Mouse (Mus musculus) midbrain, postnatal 0 days (tissue): Measurements from ENCODE around the gene Avpr1b. TPM values are rescaled to one million over a fixed set of nuclear protein-coding genes. Genes with fewer than 3 reads are reported as not detected.

Source experiments
- ATAC-seq: fragments of 200-750 bp; cut with Nextera tagmentation; 2 replicates; pipeline ENCODE4 v1.8.0; 2017; ENCODE audit warnings: moderate number of reproducible peaks, mild to moderate bottlenecking, moderate TSS enrichment, moderate library complexity; ENCODE audit not compliant: low FRiP score
- DNase-seq: peaks from one replicate; pipeline ENCODE4 v3.0.0-alpha.2; 2015; ENCODE audit warnings: low spot score
- H3K27ac ChIP-seq: fragments of 300-500 bp; sonication (generic); 2 replicates; pipeline ENCODE4 v1.5.1; 2014; ENCODE audit warnings: low read depth, mild to moderate bottlenecking, low read length, mixed read lengths
- H3K27me3 ChIP-seq: fragments of 300-500 bp; sonication (generic); 2 replicates; pipeline ENCODE4 v1.6.1; 2014; ENCODE audit warnings: low read length, control low read depth, mixed read lengths; ENCODE audit not compliant: insufficient read depth
- H3K36me3 ChIP-seq: fragments of 300-500 bp; sonication (generic); 2 replicates; pipeline ENCODE4 v1.6.1; 2014; ENCODE audit warnings: low read length, control low read depth, mixed read lengths; ENCODE audit not compliant: insufficient read depth
- H3K4me1 ChIP-seq: fragments of 300-500 bp; sonication (generic); 2 replicates; pipeline ENCODE4 v1.6.1; 2014; ENCODE audit warnings: mild to moderate bottlenecking, control low read depth, antibody characterized with exemption, low read length, mixed read lengths; ENCODE audit not compliant: insufficient read depth
- H3K4me2 ChIP-seq: fragments of 300-500 bp; sonication (generic); 2 replicates; pipeline ENCODE4 v1.6.1; 2014; ENCODE audit warnings: low read depth, mild to moderate bottlenecking, low read length, mixed read lengths; ENCODE audit not compliant: poor library complexity, severe bottlenecking
- H3K4me3 ChIP-seq: fragments of 300-500 bp; sonication (generic); 2 replicates; pipeline ENCODE4 v1.5.1; 2014; ENCODE audit warnings: low read depth, mild to moderate bottlenecking, low read length, moderate library complexity
- H3K9ac ChIP-seq: fragments of 300-500 bp; sonication (generic); replicated peaks from 2 replicates; pipeline ENCODE4 v1.6.1; 2014; ENCODE audit warnings: mild to moderate bottlenecking, low read length, moderate library complexity, mixed read lengths; ENCODE audit not compliant: poor library complexity, severe bottlenecking
- H3K9me3 ChIP-seq: fragments of 300-500 bp; sonication (generic); 2 replicates; pipeline ENCODE4 v1.6.1; 2016; ENCODE audit warnings: low read length, control low read depth
- CTCF ChIP-seq: IDR thresholded peaks from 2 replicates; pipeline ENCODE4 v1.5.1; 2016; ENCODE audit warnings: antibody characterized with exemption, mild to moderate bottlenecking
- WGBS: fragments of 180-500 bp; shearing (Covaris S2); extraction: QIAGEN DNeasy Blood & Tissue Kit; methylation state at CpG from one replicate; pipeline ENCODE4 v1.1.7; 2014; 5-methylcytosine and 5-hydroxymethylcytosine counted together
- polyA plus RNA-seq: library from polyadenylated mRNA; unstranded; fragments of >200 nt; fragmentation: Nextera tagmentation; extraction: Ambion mirVana; gene quantifications from 2 replicates; pipeline ENCODE4 v1.2.1, GENCODE M21; 2015
- total RNA-seq: library from RNA; depleted of rRNA; stranded (reverse); fragments of >200 nt; gene quantifications from 2 replicates; pipeline ENCODE4 v1.2.3, GENCODE M21; 2014; rRNA removed

Avpr1b gene
- total RNA-seq (not detected in 2 replicates), polyA plus RNA-seq (not detected in 2 replicates)

DNA sequence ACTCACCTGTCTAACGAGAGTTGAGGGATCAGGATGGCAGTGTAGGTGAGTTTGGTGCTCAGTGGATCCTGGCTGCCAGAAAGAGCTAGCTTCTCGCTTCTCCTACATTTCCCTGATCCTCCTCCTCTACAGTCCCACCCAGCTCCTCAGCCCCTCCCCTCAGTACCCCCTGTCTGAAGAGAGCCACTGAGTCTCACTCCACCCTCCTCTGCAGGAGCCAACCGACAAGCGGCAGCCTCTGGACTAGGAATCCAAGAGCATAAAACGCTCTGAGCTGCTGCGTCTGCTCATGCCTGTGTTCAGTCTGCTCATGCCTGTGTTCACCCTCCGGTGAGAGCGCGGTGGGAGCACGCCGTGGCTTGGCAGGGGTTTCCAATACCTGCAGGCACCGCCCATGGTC, at the start of gene Avpr1b:
Avpr1b (plus strand) TSS at position 335 of the 400 bp plus-strand sequence.
- H3K9ac ChIP-seq = no peak within 1 kb of the TSS
- no peaks in the 10 kb centered on the region for H3K9me3 ChIP-seq
- DNase-seq = no peak
- no peak for ATAC-seq
- H3K27ac ChIP-seq = no peak within 1 kb of the TSS
- no peak within 1 kb of the TSS for H3K4me3 ChIP-seq
- H3K36me3 ChIP-seq = no peaks in the 10 kb centered on the region
- no peak within 1 kb of the TSS for H3K4me2 ChIP-seq
- 50% methylated on average over 12 of the region's 12 CpGs for WGBS
- no peaks in the 10 kb centered on the region for H3K4me1 ChIP-seq
- no peak for TF ChIP-seq CTCF
- no peaks in the 10 kb centered on the region for H3K27me3 ChIP-seq

DNA sequence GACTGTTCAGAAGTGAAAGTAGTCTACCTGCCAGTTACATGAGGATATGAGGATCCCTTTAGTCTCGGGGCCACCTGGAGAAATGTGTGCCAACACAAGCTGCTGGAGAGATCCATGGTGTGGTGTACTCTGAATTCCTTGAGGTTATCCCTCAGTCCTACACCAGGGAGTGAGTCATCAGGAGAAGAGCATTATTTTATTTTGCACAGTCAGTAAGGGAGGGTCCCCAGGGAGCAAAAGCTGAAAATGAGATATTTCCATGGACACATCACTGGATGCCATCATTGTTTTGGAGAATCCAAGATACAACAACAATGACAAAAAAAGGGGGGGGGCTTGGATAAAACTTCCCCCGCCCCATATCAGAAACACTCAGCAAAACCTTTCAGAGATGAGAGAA, 47.1 kb upstream of the Avpr1b start:
- H3K4me1 ChIP-seq = 0 out of 2 replicates have a peak, but pooled peaks cover 3% of the 10 kb centered on the region
- no peak for TF ChIP-seq CTCF
- 90% methylated on average over 2 of the region's 2 CpGs for WGBS

GRCm38 (mm10) chr1:131553428-131553827, 45.6 kb upstream of the Avpr1b start:
- ATAC-seq = no peak

More for the DNA sequence above, 47.1 kb upstream of the Avpr1b start:
- H3K36me3 ChIP-seq = no peaks in the 10 kb centered on the region
- DNase-seq = no peak
- no peak overlapping the region for H3K4me2 ChIP-seq
- H3K9ac ChIP-seq = no peak overlapping the region
- no peaks in the 10 kb centered on the region for H3K9me3 ChIP-seq
- H3K4me3 ChIP-seq = no peak overlapping the region
- no peaks in the 10 kb centered on the region for H3K27me3 ChIP-seq
- no peak overlapping the region for H3K27ac ChIP-seq
- no peak for ATAC-seq

GRCm38 (mm10) chr1:131555042-131555812, 43.8 kb upstream of the Avpr1b start:
- Histone ChIP-seq H3K9ac (peak overlapping the region; percentile 61), H3K27ac (peak overlapping the region; percentile 84), H3K27me3 (no peaks in the 10 kb centered on the region), H3K4me1 (0 out of 2 replicates have a peak, but pooled peaks cover 3% of the 10 kb centered on the region), H3K36me3 (no peaks in the 10 kb centered on the region), H3K9me3 (no peaks in the 10 kb centered on the region), H3K4me2 (peak overlapping the region; percentile 35), H3K4me3 (no peak overlapping the region)
- peak; percentile 98 for TF ChIP-seq CTCF
- WGBS = 0% methylated on average over 13 of the region's 13 CpGs
- ATAC-seq (peak; percentile 95), DNase-seq (peak; percentile 95)

More at GRCm38 (mm10) chr1:131553428-131553827, 45.6 kb upstream of the Avpr1b start:
- no peak for TF ChIP-seq CTCF
- no peaks in the 10 kb centered on the region for H3K27me3 ChIP-seq
- H3K9me3 ChIP-seq = no peaks in the 10 kb centered on the region
- no peak for DNase-seq
- H3K27ac ChIP-seq = no peak overlapping the region
- H3K4me2 ChIP-seq = no peak overlapping the region
- no peaks in the 10 kb centered on the region for H3K36me3 ChIP-seq
- no peak overlapping the region for H3K4me3 ChIP-seq
- H3K4me1 ChIP-seq = 0 out of 2 replicates have a peak, but pooled peaks cover 3% of the 10 kb centered on the region
- no peak overlapping the region for H3K9ac ChIP-seq

DNA sequence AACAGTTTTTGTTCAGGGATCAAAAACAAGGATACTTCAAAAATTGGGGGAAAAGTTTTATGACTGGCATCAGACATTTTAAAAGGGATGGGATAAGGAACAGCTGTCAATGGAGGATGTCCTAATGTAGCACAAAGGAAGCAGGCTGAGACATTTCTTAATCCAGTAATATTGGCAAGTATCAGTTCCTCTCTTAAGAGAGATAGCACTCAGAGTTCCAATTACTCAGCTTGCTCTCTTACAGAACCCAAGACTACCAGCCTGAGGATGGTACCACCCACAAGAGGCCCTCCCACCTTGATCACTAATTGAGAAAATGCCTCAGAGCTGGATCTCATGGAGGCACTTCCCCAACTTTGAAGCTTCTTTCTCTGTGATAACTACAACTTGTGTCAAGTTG, 38.5 kb upstream of the Avpr1b start:
- H3K4me2 ChIP-seq = no peak overlapping the region
- H3K4me3 ChIP-seq = no peak overlapping the region
- no peaks in the 10 kb centered on the region for H3K4me1 ChIP-seq
- no peak for TF ChIP-seq CTCF
- no peak overlapping the region for H3K9ac ChIP-seq
- H3K27me3 ChIP-seq = no peaks in the 10 kb centered on the region
- DNase-seq (no peak), ATAC-seq (no peak)
- H3K27ac ChIP-seq = no peak overlapping the region
- H3K36me3 ChIP-seq = no peaks in the 10 kb centered on the region
- H3K9me3 ChIP-seq = no peaks in the 10 kb centered on the region

GRCm38 (mm10) chr1:131562081-131562480, 37.0 kb upstream of the Avpr1b start:
- WGBS = 87% methylated on average over 2 of the region's 2 CpGs
- no peaks in the 10 kb centered on the region for H3K9me3 ChIP-seq
- no peaks in the 10 kb centered on the region for H3K4me1 ChIP-seq

More at GRCm38 (mm10) chr1:131562081-131562480, 37.0 kb upstream of the Avpr1b start:
- H3K36me3 ChIP-seq = no peaks in the 10 kb centered on the region
- no peak overlapping the region for H3K27ac ChIP-seq
- ATAC-seq (no peak), DNase-seq (no peak)
- H3K27me3 ChIP-seq = no peaks in the 10 kb centered on the region
- no peak overlapping the region for H3K9ac ChIP-seq
- H3K4me2 ChIP-seq = no peak overlapping the region
- H3K4me3 ChIP-seq = no peak overlapping the region
- no peak for TF ChIP-seq CTCF
